Mouse (Mus musculus): ENCODE data around the gene Rad21l. TPM values are rescaled to one million over a fixed set of nuclear protein-coding genes. Genes with fewer than 3 reads are reported as not detected.

Gene Rad21l
- polyA plus RNA-seq, 1 experiment from 2014 or later = not detected

- H3K4me2 ChIP-seq (replicated peaks) = peak overlapping the region; percentile 36
- H3K9ac ChIP-seq = no peak overlapping the region
- H3K27me3 ChIP-seq = peaks cover 12% of the 10 kb centered on the region
- no peaks in the 10 kb centered on the region for H3K36me3 ChIP-seq
- peak overlapping the region; percentile 6; the same call in 1 of the 2 replicates for H3K4me3 ChIP-seq
- H3K9me3 ChIP-seq (replicated peaks) = 0 out of 2 replicates have a peak, but pooled peaks cover 4% of the 10 kb centered on the region
- H3K27ac ChIP-seq = no peak overlapping the region
- ATAC-seq (ENCODE audit: low FRiP score) = peak; percentile 46
- 37% methylated on average over 47 of the region's 48 CpGs for WGBS
- 0 out of 2 replicates have a peak, but pooled peaks cover 2% of the 10 kb centered on the region for H3K4me1 ChIP-seq
Measured at GRCm38 (mm10) chr2:151670026-151670967, 2.0 kb upstream of the Rad21l start.

DNA sequence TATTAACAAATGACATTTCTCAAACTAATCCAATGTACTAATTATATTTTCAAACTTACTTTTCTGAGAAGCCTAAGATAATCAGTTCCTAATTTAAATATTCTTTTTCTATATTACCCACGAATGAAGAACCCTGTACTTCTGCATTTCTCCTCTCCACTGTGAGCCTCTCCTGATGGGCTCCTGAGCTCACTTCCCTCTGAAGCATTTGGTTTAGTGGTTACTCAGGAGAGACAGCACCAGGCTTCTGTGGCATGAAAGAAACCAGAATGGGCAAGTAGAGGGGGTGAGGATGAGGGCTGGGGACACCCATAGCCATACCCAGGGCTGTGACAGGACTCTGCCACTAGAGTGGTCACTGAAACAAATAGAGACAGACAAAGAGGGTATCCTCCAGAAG lies 16.3 kb downstream of the Rad21l start:
- ATAC-seq (ENCODE audit: low FRiP score) = no peak
- no peaks in the 10 kb centered on the region for H3K4me1 ChIP-seq
- H3K4me2 ChIP-seq (replicated peaks) = no peak overlapping the region
- H3K4me3 ChIP-seq = no peak overlapping the region
- H3K27ac ChIP-seq = no peak overlapping the region
- no peaks in the 10 kb centered on the region for H3K36me3 ChIP-seq
- 77% methylated on average over 1 of the region's 1 CpGs for WGBS
- H3K9ac ChIP-seq = no peak overlapping the region
- H3K9me3 ChIP-seq (replicated peaks) = no peaks in the 10 kb centered on the region
- H3K27me3 ChIP-seq = no peaks in the 10 kb centered on the region

GRCm38 (mm10) chr2:151636015-151636402 lies 32.3 kb downstream of the Rad21l start:
- H3K36me3 ChIP-seq = no peaks in the 10 kb centered on the region
- WGBS = 82% methylated on average over 2 of the region's 2 CpGs
- ATAC-seq (ENCODE audit: low FRiP score) = no peak
- H3K4me1 ChIP-seq = peaks cover 7% of the 10 kb centered on the region
- H3K27ac ChIP-seq = no peak overlapping the region
- no peaks in the 10 kb centered on the region for H3K9me3 ChIP-seq (replicated peaks)
- H3K9ac ChIP-seq = no peak overlapping the region
- peaks cover 24% of the 10 kb centered on the region for H3K27me3 ChIP-seq
- H3K4me3 ChIP-seq = no peak overlapping the region
- H3K4me2 ChIP-seq (replicated peaks) = no peak overlapping the region

- H3K9me3 ChIP-seq (replicated peaks) = no peaks in the 10 kb centered on the region
- H3K27me3 ChIP-seq = peaks cover 28% of the 10 kb centered on the region
- no peaks in the 10 kb centered on the region for H3K36me3 ChIP-seq
- peaks cover 7% of the 10 kb centered on the region for H3K4me1 ChIP-seq
- no peak overlapping the region for H3K9ac ChIP-seq
- no peak overlapping the region for H3K4me2 ChIP-seq (replicated peaks)
- no peak overlapping the region for H3K4me3 ChIP-seq
- no peak overlapping the region for H3K27ac ChIP-seq
- WGBS = 73% methylated on average over 9 of the region's 9 CpGs
- ATAC-seq (ENCODE audit: low FRiP score) = no peak
Measured at GRCm38 (mm10) chr2:151635362-151636014, 32.8 kb downstream of the Rad21l start.

DNA sequence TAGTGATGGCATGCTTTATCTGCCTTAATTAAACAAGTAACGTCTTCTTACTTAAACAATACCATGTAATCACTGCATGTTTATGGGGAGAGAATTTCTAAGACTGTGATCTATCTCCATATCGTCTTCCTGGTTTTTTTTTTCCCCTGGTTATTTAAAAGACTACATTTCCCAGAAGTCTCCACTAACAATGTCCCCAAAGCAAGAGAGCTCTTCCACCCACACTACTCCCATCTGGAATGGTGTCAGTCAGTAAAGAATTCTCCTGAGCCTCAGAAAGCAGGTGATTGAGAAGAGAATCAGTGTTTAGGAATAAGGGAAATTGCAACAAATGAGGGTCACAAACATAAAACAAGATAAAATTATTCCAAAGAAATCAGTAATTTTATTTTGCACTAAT lies 33.4 kb downstream of the Rad21l start:
- no peak overlapping the region for H3K9ac ChIP-seq
- no peak overlapping the region for H3K27ac ChIP-seq
- H3K36me3 ChIP-seq = no peaks in the 10 kb centered on the region
- H3K4me3 ChIP-seq = no peak overlapping the region
- no peaks in the 10 kb centered on the region for H3K9me3 ChIP-seq (replicated peaks)
- peaks cover 7% of the 10 kb centered on the region for H3K4me1 ChIP-seq
- no peak overlapping the region for H3K4me2 ChIP-seq (replicated peaks)
- peaks cover 30% of the 10 kb centered on the region for H3K27me3 ChIP-seq
- WGBS = 44% methylated on average over 2 of the region's 2 CpGs
- no peak for ATAC-seq (ENCODE audit: low FRiP score)

DNA sequence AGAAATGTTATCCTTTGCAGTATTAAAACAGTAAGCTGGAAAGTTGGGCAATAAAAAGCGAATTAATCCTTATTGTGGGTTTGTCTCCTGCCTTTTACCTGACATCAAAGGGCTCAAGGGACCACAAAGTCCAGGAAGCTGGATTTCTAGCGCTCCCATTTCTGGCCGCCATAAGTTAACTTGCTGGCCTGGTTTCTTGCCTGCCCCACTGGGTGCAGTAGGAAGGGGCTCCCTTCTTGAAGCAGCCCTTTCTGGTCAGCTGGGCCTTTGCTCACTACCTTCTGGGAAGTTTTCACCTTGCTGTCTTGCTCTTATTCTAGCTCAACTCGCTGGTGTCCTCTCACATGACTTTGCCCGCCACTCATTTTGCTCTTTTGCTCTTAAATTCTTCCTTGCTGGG lies 35.4 kb downstream of the Rad21l start:
- no peak overlapping the region for H3K9ac ChIP-seq
- H3K27ac ChIP-seq = no peak overlapping the region
- H3K9me3 ChIP-seq (replicated peaks) = no peaks in the 10 kb centered on the region
- no peaks in the 10 kb centered on the region for H3K36me3 ChIP-seq
- peaks cover 33% of the 10 kb centered on the region for H3K27me3 ChIP-seq
- no peak overlapping the region for H3K4me2 ChIP-seq (replicated peaks)
- no peak for ATAC-seq (ENCODE audit: low FRiP score)
- no peak overlapping the region for H3K4me3 ChIP-seq
- WGBS = 35% methylated on average over 5 of the region's 5 CpGs
- peaks cover 10% of the 10 kb centered on the region for H3K4me1 ChIP-seq

- H3K9ac ChIP-seq = peak within 1 kb of the TSS; percentile 83
- WGBS = under 1% methylated on average over 45 of the region's 47 CpGs
- peak within 1 kb of the TSS; percentile 80 for H3K4me3 ChIP-seq
- ATAC-seq (ENCODE audit: low FRiP score) = peak; percentile 90
- H3K4me2 ChIP-seq (replicated peaks) = peak within 1 kb of the TSS; percentile 96
- H3K36me3 ChIP-seq = no peaks in the 10 kb centered on the region
- peak within 1 kb of the TSS; percentile 80 for H3K27ac ChIP-seq
- H3K27me3 ChIP-seq = peaks cover 33% of the 10 kb centered on the region
- H3K4me1 ChIP-seq = peaks cover 10% of the 10 kb centered on the region
- no peaks in the 10 kb centered on the region for H3K9me3 ChIP-seq (replicated peaks)
Measured at GRCm38 (mm10) chr2:151632159-151632814, 36.0 kb downstream of the Rad21l start, which contains the start of gene Snph. Gene Snph (minus strand): TSS chr2:151632593.

DNA sequence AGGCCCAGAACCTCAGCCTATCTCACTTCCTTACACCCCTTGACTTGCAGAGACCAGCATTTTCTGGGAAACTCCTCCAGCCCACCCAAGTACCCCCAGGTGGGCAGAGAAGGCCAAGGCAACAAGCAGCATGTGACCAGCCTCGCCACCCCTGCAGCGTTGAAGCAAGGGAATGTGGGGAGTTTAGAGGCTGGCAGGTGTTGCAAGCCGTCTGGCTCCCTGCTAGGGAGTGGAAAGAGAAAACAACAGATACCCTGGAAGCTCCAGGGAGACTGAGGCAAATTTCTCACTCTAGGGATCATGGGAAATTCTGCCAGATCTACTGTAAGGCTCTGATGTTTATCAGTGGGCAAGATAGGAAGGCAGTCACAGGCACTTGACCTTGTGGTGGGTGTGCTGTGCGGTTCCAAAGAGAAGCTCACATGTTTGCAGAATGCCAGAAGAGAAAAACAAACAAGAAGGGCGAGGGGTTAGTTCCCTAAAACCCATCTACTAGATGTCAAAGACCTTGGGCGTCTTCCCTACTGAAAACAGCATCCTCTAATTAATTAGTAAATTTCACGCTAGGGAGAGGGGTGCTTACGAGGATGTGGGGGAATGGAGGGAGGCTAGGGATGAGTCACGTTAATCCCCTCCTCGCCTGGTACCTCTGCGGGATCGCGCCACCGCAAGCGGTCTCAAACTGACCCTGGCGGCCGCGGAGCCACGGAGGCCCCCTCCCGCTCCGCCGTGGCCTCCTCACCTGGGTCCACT lies 36.8 kb downstream of the Rad21l start:
- Histone ChIP-seq H3K4me3 (peak overlapping the region; percentile 80), H3K36me3 (no peaks in the 10 kb centered on the region), H3K27me3 (peaks cover 33% of the 10 kb centered on the region), H3K4me1 (peaks cover 10% of the 10 kb centered on the region), H3K9me3 (replicated peaks) (no peaks in the 10 kb centered on the region), H3K9ac (peak overlapping the region; percentile 83), H3K4me2 (replicated peaks) (peak overlapping the region; percentile 96), H3K27ac (peak overlapping the region; percentile 80)
- 2% methylated on average over 22 of the region's 22 CpGs for WGBS
- ATAC-seq (ENCODE audit: low FRiP score) = 0 out of 2 replicates have a peak, but pooled peaks have one; percentile 17

DNA sequence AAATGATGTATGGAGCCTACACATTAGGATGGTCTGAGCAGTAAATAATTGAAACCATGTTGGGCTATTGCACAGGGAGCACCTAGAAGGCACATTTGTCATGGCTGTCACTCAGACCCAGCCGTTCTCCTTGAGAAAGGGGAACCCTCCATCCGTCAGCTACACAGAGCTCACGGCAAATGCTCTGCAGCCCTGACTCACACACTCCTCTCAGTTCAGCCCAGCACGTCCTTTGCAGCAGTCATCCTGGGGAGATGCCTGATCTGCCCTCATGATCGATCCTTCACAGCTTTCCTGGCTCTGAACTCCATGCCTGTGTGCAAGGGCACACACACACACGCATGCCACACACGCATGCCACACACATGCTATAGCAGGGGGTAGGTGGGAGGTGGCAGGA lies 39.0 kb downstream of the Rad21l start:
- H3K9me3 ChIP-seq (replicated peaks) = no peaks in the 10 kb centered on the region
- H3K4me1 ChIP-seq = peaks cover 10% of the 10 kb centered on the region
- no peak for ATAC-seq (ENCODE audit: low FRiP score)
- H3K27ac ChIP-seq = no peak overlapping the region
- H3K27me3 ChIP-seq = peaks cover 33% of the 10 kb centered on the region
- no peak overlapping the region for H3K4me3 ChIP-seq
- no peak overlapping the region for H3K4me2 ChIP-seq (replicated peaks)
- WGBS = 72% methylated on average over 7 of the region's 7 CpGs
- no peaks in the 10 kb centered on the region for H3K36me3 ChIP-seq
- H3K9ac ChIP-seq = no peak overlapping the region

GRCm38 (mm10) chr2:151628011-151628410 lies 40.3 kb downstream of the Rad21l start:
- WGBS = 90% methylated on average over 3 of the region's 3 CpGs
- ATAC-seq (ENCODE audit: low FRiP score) = no peak

DNA sequence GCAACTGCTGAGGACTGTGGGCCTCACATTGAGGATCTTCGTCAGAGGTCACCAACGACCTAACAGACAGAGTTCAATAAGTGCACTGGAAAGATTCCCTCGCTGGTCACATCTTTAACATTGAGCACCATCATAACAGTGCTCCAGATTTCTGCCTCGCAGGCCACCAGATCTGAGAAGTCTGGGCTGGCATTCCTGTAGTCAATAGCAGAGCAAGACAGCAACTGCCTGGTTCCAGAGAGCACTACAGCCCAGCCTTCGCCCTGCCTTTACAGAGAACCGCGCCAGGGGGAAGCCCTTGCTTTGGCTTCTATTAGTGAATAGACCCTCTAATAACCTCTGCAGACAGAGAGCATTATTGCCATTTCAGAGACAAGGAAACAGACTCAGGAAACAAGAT lies 42.0 kb downstream of the Rad21l start:
- Histone ChIP-seq H3K9me3 (replicated peaks) (no peaks in the 10 kb centered on the region), H3K27me3 (peaks cover 11% of the 10 kb centered on the region), H3K4me3 (no peak overlapping the region), H3K4me1 (peaks cover 5% of the 10 kb centered on the region), H3K4me2 (replicated peaks) (no peak overlapping the region), H3K27ac (no peak overlapping the region), H3K9ac (no peak overlapping the region), H3K36me3 (no peaks in the 10 kb centered on the region)
- no peak for ATAC-seq (ENCODE audit: low FRiP score)
- 90% methylated on average over 7 of the region's 7 CpGs for WGBS

More at GRCm38 (mm10) chr2:151628011-151628410, 40.3 kb downstream of the Rad21l start:
- no peaks in the 10 kb centered on the region for H3K9me3 ChIP-seq (replicated peaks)
- peaks cover 23% of the 10 kb centered on the region for H3K27me3 ChIP-seq
- H3K4me1 ChIP-seq = peaks cover 10% of the 10 kb centered on the region
- H3K4me2 ChIP-seq (replicated peaks) = no peak overlapping the region
- H3K27ac ChIP-seq = no peak overlapping the region
- no peak overlapping the region for H3K4me3 ChIP-seq
- no peak overlapping the region for H3K9ac ChIP-seq
- no peaks in the 10 kb centered on the region for H3K36me3 ChIP-seq
